Mouse (Mus musculus): Measurements from ENCODE around the gene Slc4a7. TPM values are rescaled to one million over a fixed set of nuclear protein-coding genes. Genes with fewer than 3 reads are reported as not detected.
A peak's percentile ranks its signal among the peaks of the same experiment; 100 is the strongest.
"Not testable (repeated sequence)": the region's sequence is repeated elsewhere in the genome, so short reads cannot be mapped to it uniquely, and the experiment has no call there.

Slc4a7 gene
- total RNA-seq, 2 experiments from 2014 or later = 14.3 to 16.1 TPM

DNA sequence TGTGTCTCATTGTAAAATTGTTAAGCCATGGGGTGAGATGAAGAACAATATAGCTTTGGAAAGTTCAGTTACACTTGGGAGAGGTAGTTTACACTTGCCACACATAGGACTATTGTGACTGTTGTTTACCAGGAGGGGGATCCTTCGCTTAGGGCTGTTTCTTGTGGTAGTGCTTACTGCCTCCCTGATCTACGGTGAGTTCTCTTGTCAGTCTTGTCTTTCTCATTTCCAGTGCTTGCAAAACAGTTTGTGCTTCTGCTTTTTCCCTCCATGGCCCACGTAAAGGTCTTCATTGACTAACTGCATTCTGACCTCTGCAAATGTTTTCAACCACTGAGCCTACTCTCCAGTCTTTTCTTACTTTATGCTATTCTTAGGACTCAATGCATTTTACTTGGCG is 98.3 kb downstream of the Slc4a7 start:
- DNase-seq = no peak

DNA sequence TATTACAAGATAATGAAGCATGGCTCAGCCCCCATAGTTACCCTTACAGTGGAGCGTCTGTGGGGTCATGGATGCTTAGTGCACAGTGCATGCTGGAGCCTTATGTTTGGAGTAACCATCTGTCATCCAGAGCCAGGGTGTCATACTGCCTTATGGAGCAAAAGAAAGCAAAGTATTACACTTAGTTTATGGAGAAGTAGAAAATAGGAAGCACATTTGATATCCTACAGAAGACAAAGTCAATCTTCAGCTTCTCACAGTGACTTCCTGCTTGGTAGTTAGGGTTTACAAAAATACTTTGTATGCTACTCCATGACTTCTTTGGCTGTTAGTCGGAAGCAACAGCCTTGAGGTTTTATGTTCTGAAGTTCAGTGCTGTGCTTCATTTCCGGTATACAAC is 98.7 kb downstream of the Slc4a7 start:
- no peak for DNase-seq

DNA sequence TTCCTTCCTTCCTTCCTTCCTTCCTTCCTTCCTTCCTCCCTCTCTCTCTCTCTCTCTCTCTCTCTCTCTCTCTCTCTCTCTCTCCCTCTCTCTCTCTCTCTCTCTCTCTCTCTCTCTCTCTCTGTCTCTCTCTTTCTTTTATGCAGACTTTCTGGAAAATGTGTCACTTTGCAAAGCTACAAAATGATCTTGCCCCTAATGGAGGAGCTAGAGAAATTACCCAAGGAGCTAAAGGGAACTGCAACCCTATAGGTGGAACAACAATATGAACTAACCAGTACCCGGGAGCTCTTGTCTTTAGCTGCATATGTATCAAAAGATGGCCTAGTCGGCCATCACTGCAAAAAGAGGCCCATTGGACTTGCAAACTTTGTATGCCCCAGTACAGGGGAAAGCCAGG is 101.0 kb downstream of the Slc4a7 start, which contains the start of gene Nek10:
TSS of gene Nek10 (plus strand) at position 301 of the 400 bp plus-strand sequence.
- not testable (repeated sequence) for DNase-seq

DNA sequence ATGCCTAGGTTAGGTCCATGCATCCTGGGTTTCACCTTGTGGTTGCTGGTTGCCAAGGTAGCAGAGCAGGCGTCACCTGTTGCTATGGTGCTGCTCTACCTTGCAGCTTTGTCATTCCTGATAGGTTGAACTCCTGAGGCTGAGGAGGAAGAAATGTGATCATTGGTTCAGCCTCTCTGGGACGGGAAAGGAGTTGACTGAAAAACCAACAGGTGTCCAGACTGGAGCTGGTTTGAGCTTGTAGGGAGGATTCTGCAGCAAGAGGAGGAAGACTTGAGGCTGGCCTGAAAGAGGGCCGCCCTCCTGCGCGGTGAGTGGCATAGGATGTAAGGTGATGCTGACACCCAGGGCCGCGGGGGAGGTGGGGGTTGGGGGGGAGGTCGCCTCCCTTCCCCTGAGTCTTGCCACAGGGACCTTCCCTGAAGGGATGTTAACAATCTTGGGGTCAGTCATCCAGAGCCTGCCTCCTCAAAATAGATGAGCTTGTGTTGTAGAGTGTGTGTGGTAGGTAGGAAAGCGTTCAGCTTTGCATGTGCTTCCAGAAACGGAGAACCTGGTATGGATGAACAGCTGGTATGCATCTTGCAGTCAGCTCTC is 101.9 kb downstream of the Slc4a7 start:
- DNase-seq = no peak

DNA sequence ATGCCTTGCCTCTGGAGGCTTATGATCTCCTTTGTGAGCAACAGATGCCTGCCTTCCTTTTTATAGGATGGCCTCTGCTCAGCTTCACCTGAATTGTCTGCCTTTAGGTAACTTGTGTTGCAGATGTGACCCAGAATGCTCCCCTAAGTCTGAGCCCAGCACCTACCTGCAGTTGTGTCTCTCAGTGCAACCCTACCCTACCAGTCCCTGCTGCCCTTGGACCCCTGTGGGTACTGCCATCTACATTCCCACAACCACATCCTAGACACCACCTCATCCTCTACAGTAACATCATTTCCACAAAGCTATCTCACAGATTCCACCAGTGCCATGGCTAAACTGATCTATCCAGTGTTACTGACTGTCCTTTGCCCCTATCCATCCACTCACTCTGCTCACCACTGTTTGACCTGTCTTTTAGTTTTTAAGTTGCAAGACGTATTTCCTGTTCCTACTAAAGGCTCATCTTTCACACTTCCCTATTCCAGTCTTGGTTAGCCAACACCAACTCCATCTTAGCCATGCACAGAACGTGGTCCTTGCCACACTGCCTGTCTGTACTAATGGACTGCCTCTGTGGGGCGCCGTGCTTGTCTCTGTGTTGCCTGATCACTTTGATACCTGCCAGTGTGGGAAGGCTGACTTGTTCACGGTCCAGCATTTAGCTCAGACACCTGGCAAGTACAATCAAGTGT is 102.6 kb downstream of the Slc4a7 start:
- DNase-seq = no peak

DNA sequence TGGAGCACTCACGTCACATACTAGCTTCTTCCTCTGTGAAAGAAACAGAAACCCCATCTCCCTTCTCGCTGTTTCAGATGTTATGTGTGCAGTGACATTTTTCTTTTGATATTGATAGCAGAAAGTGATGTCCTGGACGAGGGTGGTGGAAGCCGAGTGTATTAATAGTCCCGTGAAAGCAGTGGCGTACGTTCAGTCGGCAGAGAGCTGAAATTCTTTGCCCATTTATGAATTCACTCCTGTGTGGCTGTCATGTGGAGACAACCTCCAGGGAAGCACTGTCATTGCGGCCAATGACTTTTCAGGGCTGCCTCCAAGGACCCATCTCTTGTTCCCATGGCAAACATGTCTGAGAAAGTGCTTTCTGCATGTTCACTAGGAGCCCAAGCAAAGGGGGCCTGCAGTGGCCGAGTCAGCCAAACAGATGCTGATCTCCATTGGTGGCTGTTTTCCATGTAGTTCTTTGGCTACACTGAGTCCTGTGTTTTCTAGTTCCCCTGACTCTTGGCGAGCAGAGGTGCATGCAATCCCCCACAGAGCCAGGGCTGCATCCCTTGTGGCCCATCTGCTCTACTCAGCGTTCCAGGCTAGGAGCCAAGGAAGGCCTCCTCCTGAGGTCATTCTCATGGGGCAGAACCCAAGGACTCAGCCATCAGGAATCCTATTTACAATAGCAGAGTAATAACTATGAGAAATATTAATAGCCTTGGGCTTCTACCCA is 130.6 kb downstream of the Slc4a7 start:
- DNase-seq = peak; percentile 84 to 93

DNA sequence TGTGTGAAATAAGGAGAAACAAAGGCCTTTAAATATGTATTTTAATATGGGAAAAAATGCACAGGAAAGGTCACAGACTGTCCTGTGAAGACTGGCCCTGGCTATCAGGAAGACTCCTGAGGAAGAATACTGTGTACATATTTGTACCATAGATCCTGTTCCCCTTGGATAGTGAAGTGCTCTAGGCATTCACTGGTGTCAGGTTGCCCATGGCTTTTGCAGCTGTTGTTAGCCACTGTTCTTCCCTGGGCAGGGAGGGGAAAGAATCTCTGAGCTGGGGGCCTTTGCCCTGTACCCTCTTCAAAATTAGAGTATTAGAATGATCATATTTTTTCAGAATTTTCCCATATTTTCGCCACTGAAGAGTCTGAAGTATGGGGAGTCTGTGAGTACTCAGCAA is 131.4 kb downstream of the Slc4a7 start:
- no peak for DNase-seq

DNA sequence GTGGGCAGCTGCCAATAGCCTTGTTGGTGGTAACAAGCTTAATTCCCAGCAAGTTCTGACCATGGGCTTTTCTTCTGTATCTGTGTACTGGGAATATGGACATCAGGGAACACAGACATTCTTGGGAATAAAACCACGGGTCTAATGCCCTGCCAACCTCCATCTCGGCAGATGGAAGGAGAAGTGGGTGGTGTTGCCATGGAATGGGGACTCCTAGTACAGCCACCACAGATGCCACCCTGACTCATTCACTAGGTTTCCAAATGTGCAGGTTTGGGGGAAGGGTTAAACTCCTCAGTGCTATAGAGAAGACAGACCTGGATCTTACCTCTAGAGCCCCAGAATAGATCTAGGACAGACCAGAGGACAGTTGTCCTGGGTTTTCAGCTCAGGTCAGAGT is 132.2 kb downstream of the Slc4a7 start:
- no peak for DNase-seq

DNA sequence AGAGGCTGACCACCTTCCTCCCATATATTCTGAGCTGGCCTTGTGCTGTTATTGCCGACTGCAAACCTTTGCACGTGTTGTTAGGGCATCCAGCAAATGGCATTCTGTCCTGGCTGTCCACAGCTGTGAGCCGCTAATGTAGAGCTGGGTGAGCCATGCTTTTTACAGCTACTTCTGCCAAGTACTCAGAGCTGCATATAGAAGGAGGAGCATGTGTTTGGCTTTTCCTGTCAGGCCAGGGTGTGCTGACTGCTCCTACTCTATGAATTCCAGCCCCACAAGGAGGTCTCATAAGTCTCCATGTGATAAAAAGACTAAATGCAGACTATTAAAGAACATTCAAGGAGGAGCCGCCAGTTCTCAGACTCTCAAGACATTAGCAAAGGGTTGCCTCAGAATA is 135.5 kb downstream of the Slc4a7 start:
- peak in 1 of 2 experiments; percentile 15 for DNase-seq

DNA sequence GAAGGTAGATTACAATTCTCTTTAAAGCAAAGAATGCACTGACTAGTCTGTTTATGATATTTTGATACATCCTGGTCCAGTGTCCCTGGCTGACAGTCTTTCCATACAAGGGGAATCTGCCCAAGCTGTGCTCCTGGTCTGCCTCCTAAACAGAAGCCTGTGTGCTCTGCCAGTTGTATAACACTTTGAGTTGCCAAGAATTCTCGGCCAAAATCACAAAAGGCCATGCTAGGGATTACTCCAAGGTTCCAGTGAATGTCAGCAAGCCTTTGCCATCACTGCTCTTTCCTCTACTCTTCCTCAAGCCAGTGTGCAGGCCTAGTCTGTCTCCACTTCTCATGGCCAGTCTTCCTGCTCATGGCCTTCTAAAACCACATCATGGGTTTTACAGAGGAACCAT is 136.0 kb downstream of the Slc4a7 start:
- peak; percentile 21 to 36 for DNase-seq

DNA sequence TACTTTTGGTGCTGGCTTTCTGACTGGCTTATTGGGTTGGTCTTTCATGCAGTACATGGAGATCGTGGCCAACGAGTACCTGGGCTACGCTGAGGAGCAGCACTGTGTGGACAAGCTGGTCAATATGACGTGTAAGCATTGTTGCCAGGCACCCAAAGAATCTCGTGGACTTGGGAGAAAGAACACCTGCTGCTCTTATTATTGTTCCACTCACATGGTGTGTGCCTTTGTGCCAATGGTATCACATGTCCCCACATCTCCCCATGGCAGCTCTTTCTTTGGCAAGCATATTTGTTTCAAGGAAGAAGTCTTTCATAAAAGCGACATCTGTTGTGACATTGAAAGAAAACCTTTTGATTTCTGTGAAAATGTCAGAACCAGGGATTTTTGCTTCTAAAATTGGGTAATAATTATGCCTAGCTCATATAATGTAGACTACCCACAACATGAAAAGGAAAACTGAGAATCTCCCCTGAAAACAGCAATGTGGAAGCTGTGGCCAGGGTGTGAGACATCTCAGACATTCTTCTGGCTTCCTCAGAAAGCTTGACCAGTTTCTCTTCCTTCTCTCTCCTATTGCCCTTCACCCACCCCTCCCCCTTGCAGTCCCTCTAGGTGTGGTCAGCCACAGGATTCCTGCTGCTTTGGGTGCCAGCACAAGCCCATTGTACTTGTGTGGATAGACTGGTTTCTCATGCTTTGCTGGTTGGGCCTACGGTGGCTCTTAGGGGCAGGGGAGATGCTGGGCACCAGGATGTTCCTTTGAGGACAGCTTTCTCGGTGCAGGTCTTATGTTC is 140.9 kb downstream of the Slc4a7 start:
- DNase-seq = peak in 1 of 2 experiments; percentile 28

Other genes starting within 250 kb of the Slc4a7 start
- under 1 TPM; 0.17 to 0.18 TPM for gene Nek10, start 101.1 kb downstream of the Slc4a7 start, total RNA-seq (2021)

Data from heart, adult 18-20 months (tissue).